Mouse (Mus musculus): ENCODE measurements around the gene Abcg2. TPM values are rescaled to one million over a fixed set of nuclear protein-coding genes. Genes with fewer than 3 reads are reported as not detected.

Abcg2 gene
- polyA plus RNA-seq, 1 experiment from 2014 or later: 30.1 TPM

DNA sequence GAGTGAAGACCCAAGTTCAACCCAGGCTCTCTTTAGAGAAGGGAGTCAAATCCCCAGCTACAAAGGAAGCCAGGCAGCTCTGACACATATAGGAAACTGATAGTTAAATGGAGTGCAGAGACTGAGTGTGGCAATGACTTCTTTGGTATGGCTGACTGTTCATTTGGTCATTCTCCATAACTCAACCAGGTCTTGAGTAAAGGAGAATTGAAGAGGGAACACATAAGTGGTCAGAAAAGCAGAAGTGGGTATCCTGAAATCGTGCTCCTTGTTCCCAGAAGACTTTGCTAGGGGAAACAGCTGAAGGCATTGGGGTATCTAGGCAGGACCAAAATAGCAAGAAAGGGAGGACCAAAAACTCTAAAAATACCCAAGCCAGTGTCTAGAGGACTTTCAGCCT lies 126.0 kb downstream of the Abcg2 start:
- no peaks in the 10 kb centered on the region for H3K27me3 ChIP-seq (ENCODE audit: control insufficient read depth, insufficient read depth, low read length)
- ATAC-seq (ENCODE audit: low read depth): no peak
- no peaks in the 10 kb centered on the region for H3K4me1 ChIP-seq (ENCODE audit: control insufficient read depth, insufficient read depth, low read length)
- WGBS: 85% methylated on average over 1 of the region's 1 CpGs
- H3K4me2 ChIP-seq (ENCODE audit: low read depth, low read length): no peak overlapping the region
- no peak overlapping the region for H3K4me3 ChIP-seq (ENCODE audit: low read depth, low read length)
- no peak overlapping the region for H3K27ac ChIP-seq (ENCODE audit: low read depth, low read length)
- H3K9me3 ChIP-seq (ENCODE audit: control insufficient read depth, low read length): no peaks in the 10 kb centered on the region
- no peak overlapping the region for H3K9ac ChIP-seq (replicated peaks; ENCODE audit: low read depth, low read length)
- no peaks in the 10 kb centered on the region for H3K36me3 ChIP-seq (ENCODE audit: control insufficient read depth, insufficient read depth, low read length)

DNA sequence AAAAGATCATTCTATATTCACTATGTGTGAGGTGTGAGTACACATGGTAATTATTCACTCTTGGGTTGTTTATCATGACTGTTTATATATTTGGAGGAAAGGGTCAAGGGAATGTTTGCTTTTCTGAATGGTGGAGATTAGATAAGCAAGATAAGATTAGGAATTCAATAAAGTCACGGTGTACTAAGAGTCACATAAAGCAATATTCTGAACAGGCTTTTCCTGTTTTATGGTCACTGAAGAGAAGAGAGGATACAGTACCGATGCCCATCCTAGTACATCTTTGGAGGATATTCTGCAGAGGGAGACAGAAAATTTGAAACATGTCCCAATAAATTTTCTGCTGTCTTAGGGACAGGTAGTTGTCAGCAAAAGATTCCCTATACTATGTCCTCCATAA lies 127.6 kb downstream of the Abcg2 start:
- Histone ChIP-seq H3K27ac (ENCODE audit: low read depth, low read length) (no peak overlapping the region), H3K4me2 (ENCODE audit: low read depth, low read length) (no peak overlapping the region), H3K4me1 (ENCODE audit: control insufficient read depth, insufficient read depth, low read length) (no peaks in the 10 kb centered on the region), H3K9me3 (ENCODE audit: control insufficient read depth, low read length) (no peaks in the 10 kb centered on the region), H3K36me3 (ENCODE audit: control insufficient read depth, insufficient read depth, low read length) (no peaks in the 10 kb centered on the region), H3K27me3 (ENCODE audit: control insufficient read depth, insufficient read depth, low read length) (no peaks in the 10 kb centered on the region), H3K4me3 (ENCODE audit: low read depth, low read length) (no peak overlapping the region), H3K9ac (replicated peaks; ENCODE audit: low read depth, low read length) (no peak overlapping the region)
- ATAC-seq (ENCODE audit: low read depth): no peak
- 90% methylated on average over 2 of the region's 2 CpGs for WGBS

DNA sequence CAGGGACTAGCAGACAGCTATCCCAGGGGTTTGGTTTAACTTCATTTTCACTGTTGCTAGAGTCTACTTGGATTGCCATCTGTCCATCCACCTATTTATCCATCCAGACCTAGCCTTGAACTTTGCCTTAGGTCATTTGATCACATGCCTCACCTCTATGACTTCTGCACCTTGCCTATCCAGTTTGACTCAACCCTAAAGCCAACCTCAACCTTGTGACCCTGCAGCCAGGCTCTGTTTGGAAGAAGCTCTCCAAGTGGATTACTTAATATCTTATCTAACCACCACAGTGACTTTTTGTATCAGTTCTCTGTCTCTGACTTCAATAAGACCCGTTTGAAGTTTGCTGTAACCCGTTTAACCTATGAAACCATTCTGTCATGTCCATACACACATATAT lies 149.5 kb downstream of the Abcg2 start:
- Histone ChIP-seq H3K27ac (ENCODE audit: low read depth, low read length) (no peak overlapping the region), H3K9me3 (ENCODE audit: control insufficient read depth, low read length) (no peaks in the 10 kb centered on the region), H3K4me1 (ENCODE audit: control insufficient read depth, insufficient read depth, low read length) (no peaks in the 10 kb centered on the region), H3K4me2 (ENCODE audit: low read depth, low read length) (no peak overlapping the region), H3K9ac (replicated peaks; ENCODE audit: low read depth, low read length) (no peak overlapping the region), H3K4me3 (ENCODE audit: low read depth, low read length) (no peak overlapping the region), H3K27me3 (ENCODE audit: control insufficient read depth, insufficient read depth, low read length) (no peaks in the 10 kb centered on the region), H3K36me3 (ENCODE audit: control insufficient read depth, insufficient read depth, low read length) (no peaks in the 10 kb centered on the region)
- no peak for ATAC-seq (ENCODE audit: low read depth)
- WGBS: 91% methylated on average over 2 of the region's 2 CpGs

DNA sequence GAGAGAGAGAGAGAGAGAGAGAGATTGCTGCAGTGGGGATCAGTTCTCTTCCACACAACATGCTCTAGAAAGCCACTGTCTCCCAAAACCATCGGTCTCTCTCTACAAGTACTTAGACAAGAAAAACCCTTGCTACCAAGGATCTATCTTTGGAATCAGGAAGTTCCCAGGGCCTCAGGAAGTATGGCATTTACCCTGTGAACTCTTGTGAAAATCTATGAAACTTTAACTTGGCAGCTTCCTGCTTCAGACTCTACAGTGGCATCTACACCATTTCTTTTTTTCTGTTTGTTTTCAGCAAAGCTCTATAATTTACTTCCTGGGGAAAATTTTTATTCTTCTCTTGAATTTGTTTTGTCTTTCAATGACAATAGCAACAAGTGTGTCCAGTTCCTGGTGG lies 150.8 kb downstream of the Abcg2 start:
- Histone ChIP-seq H3K36me3 (ENCODE audit: control insufficient read depth, insufficient read depth, low read length) (no peaks in the 10 kb centered on the region), H3K27me3 (ENCODE audit: control insufficient read depth, insufficient read depth, low read length) (no peaks in the 10 kb centered on the region), H3K9ac (replicated peaks; ENCODE audit: low read depth, low read length) (no peak overlapping the region), H3K27ac (ENCODE audit: low read depth, low read length) (no peak overlapping the region), H3K4me1 (ENCODE audit: control insufficient read depth, insufficient read depth, low read length) (no peaks in the 10 kb centered on the region), H3K4me2 (ENCODE audit: low read depth, low read length) (no peak overlapping the region), H3K4me3 (ENCODE audit: low read depth, low read length) (no peak overlapping the region), H3K9me3 (ENCODE audit: control insufficient read depth, low read length) (no peaks in the 10 kb centered on the region)
- WGBS: 75% methylated on average over 1 of the region's 1 CpGs
- no peak for ATAC-seq (ENCODE audit: low read depth)

Other genes starting within 250 kb of the Abcg2 start
- not detected in 2 replicates for gene Vmn1r30, start 141.1 kb upstream of the Abcg2 start, polyA plus RNA-seq (2014; fragmentation: Nextera tagmentation; extraction: Ambion mirVana)
- gene Vmn1r31, start 109.2 kb upstream of the Abcg2 start, polyA plus RNA-seq (2014; fragmentation: Nextera tagmentation; extraction: Ambion mirVana): not detected in 2 replicates
- 38.9 and 41.7 TPM in 2 replicates for gene Herc3, start 246.9 kb downstream of the Abcg2 start, polyA plus RNA-seq (2014; fragmentation: Nextera tagmentation; extraction: Ambion mirVana)

Measured in neural tube, embryonic 14.5 days (tissue).